16 mouse cellular contexts compared by ENCODE assay signal in genomic region chr2:157807076-157807475, GRCm38 (mm10).
DNase-seq lines count a peak whose midpoint lies in the region; ATAC-seq and TF ChIP-seq lines count a peak whose summit lies in the region.
"Had no signal": no experiment of that assay in that cellular context is flagged by ENCODE, and none has a peak within 500 bp of the region (broad histone marks: within the 10 kb centered on the region; RNA-seq: fewer than 3 reads in every experiment).

No protein-coding gene starts in this region.

- no peaks in the 10 kb centered on the region for H3K9me3 ChIP-seq in forebrain, embryonic 10.5 days
- H3K9me3 ChIP-seq in forebrain, embryonic 16.5 days (ENCODE audit: control insufficient read depth, low read length), result no peaks in the 10 kb centered on the region
- no peaks in the 10 kb centered on the region for H3K9me3 ChIP-seq in midbrain, embryonic 12.5 days
- no peaks in the 10 kb centered on the region for H3K9me3 ChIP-seq in kidney, embryonic 15.5 days (replicated peaks)
- H3K9me3 ChIP-seq: intestine, embryonic 15.5 days; liver, embryonic 13.5 days had no signal

- H3K9ac ChIP-seq in forebrain, embryonic 16.5 days (replicated peaks; ENCODE audit: low read depth, low read length), result no peak overlapping the region
- H3K9ac ChIP-seq in midbrain, embryonic 12.5 days (replicated peaks), result 0 out of 2 replicates have a peak overlapping the region, but pooled peaks have one; percentile 11
- no peak overlapping the region for H3K9ac ChIP-seq in kidney, embryonic 15.5 days
- H3K9ac ChIP-seq: intestine, embryonic 15.5 days; liver, embryonic 13.5 days had no signal

- no peak for TF ChIP-seq CTCF in layer of hippocampus, adult 2 months (conservative IDR thresholded peaks at IDR 0.05)

- WGBS in forebrain, embryonic 10.5 days, result 44% methylated on average over 4 of the region's 4 CpGs
- WGBS in forebrain, embryonic 16.5 days, result 32% methylated on average over 4 of the region's 4 CpGs
- WGBS in midbrain, embryonic 12.5 days, result 45% methylated on average over 4 of the region's 4 CpGs
- WGBS in kidney, embryonic 15.5 days, result 86% methylated on average over 4 of the region's 4 CpGs

- no peak overlapping the region for H3K4me2 ChIP-seq in forebrain, embryonic 16.5 days (ENCODE audit: low read length)
- no peak overlapping the region for H3K4me2 ChIP-seq in midbrain, embryonic 12.5 days (replicated peaks)
- no peak overlapping the region for H3K4me2 ChIP-seq in kidney, embryonic 15.5 days
- H3K4me2 ChIP-seq: intestine, embryonic 15.5 days; liver, embryonic 13.5 days had no signal

- no peak for ATAC-seq in forebrain, embryonic 16.5 days
- no peak for ATAC-seq in midbrain, embryonic 12.5 days (ENCODE audit: low FRiP score, low read depth)
- no peak for ATAC-seq in kidney, embryonic 15.5 days (replicated peaks; ENCODE audit: low FRiP score)
- ATAC-seq: intestine, embryonic 15.5 days had no signal

- H3K4me3 ChIP-seq in forebrain, embryonic 10.5 days, result no peak overlapping the region
- no peak overlapping the region for H3K4me3 ChIP-seq in forebrain, embryonic 16.5 days (replicated peaks; ENCODE audit: low read length)
- no peak overlapping the region for H3K4me3 ChIP-seq in layer of hippocampus, adult 2 months
- no peak overlapping the region for H3K4me3 ChIP-seq in midbrain, embryonic 12.5 days
- no peak overlapping the region for H3K4me3 ChIP-seq in kidney, embryonic 15.5 days (replicated peaks)
- H3K4me3 ChIP-seq: erythroblast, embryonic 14.5 days; heart, adult 2 months; intestine, embryonic 15.5 days; left cerebral cortex, adult 2 months; liver, embryonic 13.5 days had no signal

- peaks cover 29% of the 10 kb centered on the region for H3K36me3 ChIP-seq in forebrain, embryonic 10.5 days (replicated peaks)
- H3K36me3 ChIP-seq in forebrain, embryonic 16.5 days (ENCODE audit: control insufficient read depth, insufficient read depth), result no peaks in the 10 kb centered on the region
- peaks cover 17% of the 10 kb centered on the region for H3K36me3 ChIP-seq in midbrain, embryonic 12.5 days
- peaks cover 22% of the 10 kb centered on the region for H3K36me3 ChIP-seq in kidney, embryonic 15.5 days

- peaks cover 53% of the 10 kb centered on the region for H3K4me1 ChIP-seq in forebrain, embryonic 10.5 days
- peaks cover 33% of the 10 kb centered on the region for H3K4me1 ChIP-seq in forebrain, embryonic 16.5 days (replicated peaks; ENCODE audit: control insufficient read depth, insufficient read depth, low read length)
- H3K4me1 ChIP-seq in midbrain, embryonic 12.5 days, result peaks cover 43% of the 10 kb centered on the region
- peaks cover 38% of the 10 kb centered on the region for H3K4me1 ChIP-seq in kidney, embryonic 15.5 days
- H3K4me1 ChIP-seq: intestine, embryonic 15.5 days had no signal

- peaks cover 12% of the 10 kb centered on the region; the same call in 1 of the 2 replicates for H3K27me3 ChIP-seq in forebrain, embryonic 10.5 days (ENCODE audit: poor library complexity, severe bottlenecking)
- no peaks in the 10 kb centered on the region for H3K27me3 ChIP-seq in forebrain, embryonic 16.5 days (replicated peaks; ENCODE audit: control insufficient read depth, insufficient read depth, low read length)
- 0 out of 2 replicates have a peak, but pooled peaks cover 5% of the 10 kb centered on the region for H3K27me3 ChIP-seq in midbrain, embryonic 12.5 days
- H3K27me3 ChIP-seq in kidney, embryonic 15.5 days, result no peaks in the 10 kb centered on the region
- H3K27me3 ChIP-seq: intestine, embryonic 15.5 days; liver, embryonic 13.5 days had no signal

- H3K27ac ChIP-seq in forebrain, embryonic 10.5 days, result peak overlapping the region; percentile 60
- H3K27ac ChIP-seq in forebrain, embryonic 16.5 days (ENCODE audit: low read length), result no peak overlapping the region
- peak overlapping the region; percentile 67 for H3K27ac ChIP-seq in layer of hippocampus, adult 2 months
- 0 out of 2 replicates have a peak overlapping the region, but pooled peaks have one; percentile 39 for H3K27ac ChIP-seq in midbrain, embryonic 12.5 days (replicated peaks)
- H3K27ac ChIP-seq in kidney, embryonic 15.5 days, result no peak overlapping the region
- H3K27ac ChIP-seq: heart, adult 2 months; intestine, embryonic 15.5 days; liver, embryonic 13.5 days had no signal

- DNase-seq in forebrain, embryonic 10.5 days (ENCODE audit: extremely low spot score, low spot score), result no peak
- no peak for DNase-seq in layer of hippocampus, adult 2 months (ENCODE audit: low spot score in 2 of 2)
- no peak for DNase-seq in layer of hippocampus, postnatal 25 days (ENCODE audit: extremely low spot score in 1 of 2, low spot score in 1 of 2)
- DNase-seq in thymus, postnatal 14 days, result peak; percentile 35
- DNase-seq in adrenal gland, adult 18-20 months (ENCODE audit: low spot score in 2 of 2), result no peak
- DNase-seq: adrenal gland, adult 8-10 months; cerebellum, adult 18-20 months; heart, adult 2 months; heart, postnatal 14 days; liver, embryonic 13.5 days had no signal

Comparison
In these comparisons a context has a peak if more than half of its experiments do, and no peak if none do; other contexts are left out.
1. H3K27ac ChIP-seq: peak in forebrain, embryonic 10.5 days (single experiment), layer of hippocampus, adult 2 months (single experiment) and midbrain, embryonic 12.5 days (single experiment); none in forebrain, embryonic 16.5 days (single experiment) and kidney, embryonic 15.5 days (single experiment).